Mouse (Mus musculus) CH12.LX (cell line): Measurements from ENCODE around the gene Sstr3. TPM values are rescaled to one million over a fixed set of nuclear protein-coding genes. Genes with fewer than 3 reads are reported as not detected.

Experiments
- DNase-seq: peaks from one replicate; pipeline ENCODE4 v3.0.0-alpha.2; 2013; ENCODE audit errors: extremely low read depth
- H3K27ac ChIP-seq: 2 replicates; pipeline ENCODE4 v1.5.1; 2012; ENCODE audit warnings: low read depth, mild to moderate bottlenecking, control low read depth, moderate library complexity; ENCODE audit not compliant: insufficient read depth
- H3K27me3 ChIP-seq: replicated peaks from 2 replicates; pipeline ENCODE3; 2012; ENCODE audit warnings: inconsistent platforms
- H3K36me3 ChIP-seq, 2 experiments: replicated peaks in 1 of 2; 2 replicates each; pipeline versions ENCODE3 to v1.6.1; 2012; ENCODE audit warnings: inconsistent platforms in 1 of 2, low read length in 1 of 2, mild to moderate bottlenecking in 1 of 2, mixed read lengths in 1 of 2, moderate library complexity in 1 of 2; ENCODE audit not compliant: control insufficient read depth in 1 of 2, insufficient read depth in 1 of 2
- H3K4me1 ChIP-seq, 2 experiments: 2 replicates each; pipeline ENCODE4 v1.6.1; 2012; ENCODE audit warnings: inconsistent platforms in 1 of 2, moderate library complexity in 1 of 2; ENCODE audit not compliant: insufficient read depth in 2 of 2, control insufficient read depth in 1 of 2
- H3K4me2 ChIP-seq: 2 replicates; pipeline ENCODE4 v1.6.1; 2012; ENCODE audit warnings: low read depth, mild to moderate bottlenecking, control low read depth; ENCODE audit not compliant: poor library complexity, insufficient read depth, severe bottlenecking
- H3K4me3 ChIP-seq, 3 experiments: fragments of 150-350 bp in 1 of 3; sonication (generic) in 1 of 3; replicated peaks in 1 of 3; 2 replicates each; pipeline versions ENCODE3 to v1.5.1; 2011 to 2012; ENCODE audit warnings: low read depth in 2 of 3, low read length in 2 of 3, mild to moderate bottlenecking in 2 of 3, moderate library complexity in 2 of 3, control low read depth in 1 of 3, improper control_type of control experiment in 1 of 3, inconsistent platforms in 1 of 3, mixed read lengths in 1 of 3; ENCODE audit not compliant: poor library complexity in 1 of 3
- H3K79me2 ChIP-seq: replicated peaks from 2 replicates; pipeline ENCODE4 v1.6.1; 2012; ENCODE audit warnings: mild to moderate bottlenecking, moderate library complexity; ENCODE audit not compliant: control insufficient read depth, poor library complexity, insufficient read depth, severe bottlenecking; ENCODE audit errors: extremely low read depth
- H3K9ac ChIP-seq: 2 replicates; pipeline ENCODE4 v1.6.1; 2012; ENCODE audit warnings: low read depth, mild to moderate bottlenecking, control low read depth, moderate library complexity; ENCODE audit not compliant: insufficient read depth
- H3K9me3 ChIP-seq: replicated peaks from 2 replicates; pipeline ENCODE3; 2012; ENCODE audit warnings: low read length, inconsistent platforms, mixed read lengths
- CHD2 ChIP-seq: IDR thresholded peaks from 2 replicates; pipeline ENCODE4 v1.6.1; 2011; ENCODE audit warnings: low read length, improper control_type of control experiment
- ELF1 ChIP-seq: IDR thresholded peaks from 2 replicates; pipeline ENCODE4 v1.6.1; 2014; ENCODE audit warnings: low read depth, mild to moderate bottlenecking, inconsistent platforms, low read length, improper control_type of control experiment
- EP300 ChIP-seq: IDR thresholded peaks from 2 replicates; pipeline ENCODE4 v1.6.1; 2011; ENCODE audit warnings: low read length, improper control_type of control experiment
- ETS1 ChIP-seq: conservative IDR thresholded peaks from 2 replicates; pipeline ENCODE4 v1.6.1; 2012; ENCODE audit warnings: low read depth, mild to moderate bottlenecking, inconsistent platforms, low read length, improper control_type of control experiment, moderate library complexity
- GABPA ChIP-seq: IDR thresholded peaks from 2 replicates; pipeline ENCODE4 v1.6.1; 2012; ENCODE audit warnings: low read depth, low read length, improper control_type of control experiment, inconsistent platforms; ENCODE audit not compliant: insufficient replicate concordance
- HCFC1 ChIP-seq: IDR thresholded peaks from 2 replicates; pipeline ENCODE4 v1.6.1; 2012; ENCODE audit warnings: low read depth, mild to moderate bottlenecking, inconsistent platforms, low read length, improper control_type of control experiment
- IRF4 ChIP-seq: IDR thresholded peaks from 2 replicates; pipeline ENCODE4 v1.6.1; 2014; ENCODE audit warnings: low read depth, mild to moderate bottlenecking, inconsistent platforms, low read length, improper control_type of control experiment
- JUN ChIP-seq: IDR thresholded peaks from 2 replicates; pipeline ENCODE4 v1.6.1; 2011; ENCODE audit warnings: low read depth, mild to moderate bottlenecking, low read length, improper control_type of control experiment, moderate library complexity; ENCODE audit not compliant: insufficient read depth
- JUND ChIP-seq: conservative IDR thresholded peaks from 2 replicates; pipeline ENCODE4 v1.6.1; 2011; ENCODE audit warnings: low read depth, low read length, improper control_type of control experiment
- KAT2A ChIP-seq: IDR thresholded peaks from 2 replicates; pipeline ENCODE4 v1.6.1; 2012; ENCODE audit warnings: low read length, improper control_type of control experiment, inconsistent platforms; ENCODE audit not compliant: insufficient replicate concordance
- MAZ ChIP-seq: IDR thresholded peaks from 2 replicates; pipeline ENCODE4 v1.6.1; 2012; ENCODE audit warnings: low read depth, mild to moderate bottlenecking, inconsistent platforms, low read length, improper control_type of control experiment, moderate library complexity
- NELFE ChIP-seq: IDR thresholded peaks from 2 replicates; pipeline ENCODE4 v1.6.1; 2011; ENCODE audit warnings: low read depth, low read length, improper control_type of control experiment
- POLR2A ChIP-seq: IDR thresholded peaks from 2 replicates; pipeline ENCODE4 v1.6.1; 2011; ENCODE audit warnings: low read depth, mild to moderate bottlenecking, improper control_type of control experiment, low read length
- POLR2AphosphoS2 ChIP-seq: IDR thresholded peaks from 2 replicates; pipeline ENCODE4 v1.6.1; 2011; ENCODE audit warnings: low read depth, low read length, improper control_type of control experiment
- RCOR1 ChIP-seq: conservative IDR thresholded peaks from 2 replicates; pipeline ENCODE4 v1.6.1; 2012; ENCODE audit warnings: low read depth, mild to moderate bottlenecking, inconsistent platforms, low read length, improper control_type of control experiment
- SMC3 ChIP-seq: IDR thresholded peaks from 2 replicates; pipeline ENCODE4 v1.6.1; 2011; ENCODE audit warnings: low read depth, low read length, improper control_type of control experiment
- TBP ChIP-seq: conservative IDR thresholded peaks from 2 replicates; pipeline ENCODE4 v1.6.1; 2011; ENCODE audit warnings: low read depth, low read length, improper control_type of control experiment
- TCF12 ChIP-seq: IDR thresholded peaks from 2 replicates; pipeline ENCODE4 v1.6.1; 2014; ENCODE audit warnings: low read depth, mild to moderate bottlenecking, inconsistent platforms, low read length, improper control_type of control experiment
- ZKSCAN1 ChIP-seq: IDR thresholded peaks from 2 replicates; pipeline ENCODE4 v1.6.1; 2012; ENCODE audit warnings: low read depth, inconsistent platforms, low read length, improper control_type of control experiment, borderline replicate concordance
- ZMIZ1 ChIP-seq: IDR thresholded peaks from 2 replicates; pipeline ENCODE4 v1.6.1; 2012; ENCODE audit warnings: low read depth, mild to moderate bottlenecking, inconsistent platforms, low read length, improper control_type of control experiment
- dilution Hi-C: fragments of 300-500 bp; cut with MboI; formaldehyde crosslinking; loops from 2 replicates; pipeline ENCODE4 v1.14.3; 2020; ENCODE audit warnings: low sequenced_read_pairs; ENCODE audit not compliant: extremely low pct_unique_long_range_greater_than_20kb, extremely low pct_ligation_motif_present
- in situ Hi-C: fragments of 300-500 bp; cut with MboI; formaldehyde crosslinking; loops from 3 replicates; pipeline ENCODE4 v1.14.3; 2019; ENCODE audit warnings: low sequenced_read_pairs, low pct_ligation_motif_present, low pct_unique_long_range_greater_than_20kb, mixed read lengths
- polyA plus RNA-seq: library from polyadenylated mRNA; unstranded; fragments of >175 nt; gene quantifications from 2 replicates; pipeline ENCODE4 v1.2.1, GENCODE M21; 2012; ENCODE audit warnings: low read depth; ENCODE audit not compliant: insufficient read length
- total RNA-seq, 2 experiments: library from RNA; depleted of rRNA; stranded (reverse); fragments of 300-350 nt in 1 of 2; fragments of >200 nt in 1 of 2; gene quantifications; 2 replicates each; pipeline ENCODE4 v1.2.3; 2012 to 2014

Sstr3 gene
- total and polyA plus RNA-seq, 3 experiments, result 0.36 TPM; not detected in 2

DNA sequence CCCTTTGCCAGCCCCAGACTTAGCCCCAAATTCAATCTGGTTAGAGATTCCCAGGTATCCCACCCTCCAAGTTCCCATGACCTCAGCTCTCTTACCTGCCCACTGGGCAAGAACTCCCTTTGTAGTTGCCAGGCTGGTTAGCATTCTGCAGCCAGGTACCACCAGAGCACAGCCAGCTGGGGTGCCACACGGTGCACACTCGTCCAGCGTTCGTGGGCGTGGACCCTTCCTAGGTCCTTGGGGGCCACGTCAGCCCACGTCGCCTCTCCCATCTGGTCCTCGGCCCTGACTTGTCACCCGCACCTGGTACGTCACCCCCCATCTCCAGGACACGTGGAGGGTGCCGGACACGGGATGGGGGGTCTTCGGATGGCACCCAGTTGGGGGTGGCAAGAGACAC is 444 bp downstream of the Sstr3 start:
- DNase-seq, result no peak
- peaks cover 11% of the 10 kb centered on the region for H3K27me3 ChIP-seq
- peaks cover 22 to 39% of the 10 kb centered on the region in 2 experiments for H3K4me1 ChIP-seq
- dilution Hi-C loops, result no loop called here
- no peak overlapping the region for H3K9ac ChIP-seq
- H3K4me3 ChIP-seq, result no peak overlapping the region
- no peaks in the 10 kb centered on the region for H3K79me2 ChIP-seq
- no peaks in the 10 kb centered on the region for H3K36me3 ChIP-seq
- no peak overlapping the region for H3K4me2 ChIP-seq
- H3K27ac ChIP-seq, result no peak overlapping the region
- no peaks in the 10 kb centered on the region for H3K9me3 ChIP-seq
- in situ Hi-C loops, result loop anchor here (25.0 kb wide), 2 partner anchors 357 to 582 kb away; partner anchors contain the start of genes Eif3d and Foxred2
- no peak for TF ChIP-seq HCFC1

DNA sequence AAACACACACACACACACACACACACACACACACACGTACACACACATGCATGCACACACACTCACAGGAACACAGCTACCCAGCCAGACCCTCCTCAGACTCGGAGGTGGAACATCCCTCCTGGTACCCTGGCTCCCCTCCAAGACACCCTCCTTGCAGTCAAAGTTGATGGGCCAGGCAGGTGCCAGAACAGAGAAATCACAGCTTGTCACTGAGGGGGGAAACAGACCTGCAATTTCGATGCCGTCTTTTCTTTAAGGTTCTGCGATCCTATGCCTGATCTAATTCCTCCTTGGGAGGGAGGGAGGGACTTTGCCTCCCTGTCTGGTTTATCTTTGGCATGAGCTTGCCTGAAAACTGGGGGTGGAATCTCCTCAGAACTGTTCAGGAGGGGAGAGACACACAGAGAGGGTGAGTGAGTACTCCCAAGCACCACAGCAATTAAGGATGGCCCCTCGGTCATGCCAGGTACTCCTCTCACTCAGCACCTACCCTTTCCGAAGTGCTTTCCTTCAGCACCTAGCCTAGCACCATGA is 1.6 kb downstream of the Sstr3 start:
- dilution Hi-C loops, result no loop called here
- H3K27ac ChIP-seq, result no peak overlapping the region
- DNase-seq, result no peak
- no peak overlapping the region for H3K9ac ChIP-seq
- H3K9me3 ChIP-seq, result no peaks in the 10 kb centered on the region
- no peaks in the 10 kb centered on the region for H3K79me2 ChIP-seq
- TF ChIP-seq TCF12 (no peak), KAT2A (no peak), JUND (no peak), TBP (no peak), ETS1 (no peak), EP300 (no peak)
- TF ChIP-seq, all 38 proteins: peak for 0
- in situ Hi-C loops, result loop anchor here (25.0 kb wide), 2 partner anchors 356 to 581 kb away; partner anchors contain the start of genes Eif3d and Foxred2
- Histone ChIP-seq H3K4me3 (no peak overlapping the region), H3K4me1 (peaks cover 25 to 40% of the 10 kb centered on the region in 2 experiments), H3K36me3 (no peaks in the 10 kb centered on the region), H3K27me3 (peaks cover 11% of the 10 kb centered on the region), H3K4me2 (no peak overlapping the region)

DNA sequence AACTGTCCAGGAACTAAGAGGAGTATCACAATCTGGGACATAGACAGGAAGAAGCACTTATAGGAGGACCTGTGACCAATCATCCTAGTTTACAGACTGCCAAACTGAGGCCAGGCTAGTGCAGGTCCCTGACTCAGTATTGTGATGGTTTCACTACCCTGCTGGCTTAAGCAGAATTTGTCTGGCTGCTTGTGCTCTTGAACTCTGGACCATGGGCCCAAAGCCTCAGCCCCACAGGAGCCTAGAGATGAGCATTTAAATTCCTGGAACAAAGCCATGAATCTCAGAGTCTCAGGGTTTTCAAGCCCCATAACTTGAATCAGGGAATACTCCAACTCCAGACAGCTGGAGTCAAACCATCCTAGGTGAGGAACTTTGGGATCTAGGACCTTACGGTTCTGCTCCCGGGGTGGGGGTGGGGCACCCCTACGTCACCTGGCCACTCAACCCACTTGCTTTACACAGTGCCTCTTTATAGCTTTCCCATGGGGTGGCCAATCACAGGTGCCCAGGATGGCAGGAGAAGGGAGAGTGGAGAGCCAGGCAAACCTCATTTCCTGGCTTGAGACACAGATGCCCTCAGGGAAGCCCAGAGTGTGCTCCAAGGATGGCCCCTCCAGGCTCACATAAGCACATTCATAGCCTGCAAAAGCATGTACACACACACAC is 2.3 kb downstream of the Sstr3 start:
- H3K4me2 ChIP-seq, result no peak overlapping the region
- no peak overlapping the region for H3K27ac ChIP-seq
- no peaks in the 10 kb centered on the region for H3K79me2 ChIP-seq
- H3K4me1 ChIP-seq, result peaks cover 28 to 40% of the 10 kb centered on the region in 2 experiments
- H3K36me3 ChIP-seq, result no peaks in the 10 kb centered on the region
- H3K9ac ChIP-seq, result no peak overlapping the region
- H3K9me3 ChIP-seq, result no peaks in the 10 kb centered on the region
- no peak for TF ChIP-seq TBP
- no peak for TF ChIP-seq ZKSCAN1
- no peak for TF ChIP-seq ZMIZ1
- TF ChIP-seq NELFE, result no peak
- no peak for TF ChIP-seq CHD2
- TF ChIP-seq SMC3, result no peak
- no peak for TF ChIP-seq JUN
- TF ChIP-seq EP300, result no peak
- TF ChIP-seq GABPA, result no peak
- TF ChIP-seq MAZ, result no peak
- no peak for TF ChIP-seq IRF4
- TF ChIP-seq ELF1, result no peak
- no peak for TF ChIP-seq POLR2AphosphoS2
- no peak for TF ChIP-seq RCOR1
- no peak for TF ChIP-seq POLR2A
- dilution Hi-C loops (no loop called here), in situ Hi-C loops (loop anchor here (25.0 kb wide), 2 partner anchors 355 to 580 kb away; partner anchors contain the start of genes Eif3d and Foxred2)
- no peak overlapping the region for H3K4me3 ChIP-seq
- no peak for DNase-seq
- H3K27me3 ChIP-seq, result peaks cover 11% of the 10 kb centered on the region
